24 mouse cellular contexts compared by ENCODE assay signal in the genomic region with DNA sequence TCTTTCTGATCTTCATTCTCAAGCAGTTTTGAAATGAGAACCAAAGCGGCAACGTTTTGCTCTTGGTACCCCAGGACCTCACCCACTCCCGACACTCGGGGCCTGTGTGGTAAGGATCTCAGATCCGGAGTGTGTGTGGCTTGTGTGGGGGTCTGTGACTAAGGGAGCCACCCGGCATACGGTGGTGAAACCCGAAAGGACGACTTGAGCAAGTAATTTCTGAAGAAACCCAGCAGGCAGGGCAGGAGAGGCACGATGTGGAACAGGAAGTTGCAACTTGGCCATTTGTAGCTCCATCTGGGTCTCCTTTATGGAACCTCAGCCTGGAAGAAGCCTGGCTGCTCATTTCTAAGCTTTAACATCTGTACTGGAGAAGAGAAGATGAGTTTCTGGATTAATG.
A peak's percentile ranks its signal among the peaks of the same experiment; 100 is the strongest.
DNase-seq lines count a peak whose midpoint lies in the region; ATAC-seq and TF ChIP-seq lines count a peak whose summit lies in the region.
"Had no signal": no experiment of that assay in that cellular context is flagged by ENCODE, and none has a peak within 500 bp of the region (broad histone marks: within the 10 kb centered on the region; RNA-seq: fewer than 3 reads in every experiment).

No protein-coding gene starts in this region.

- H3K4me2 ChIP-seq in liver, postnatal 0 days (ENCODE audit: low read depth, low read length): no peak overlapping the region
- H3K4me2 ChIP-seq: embryonic facial prominence, embryonic 12.5 days; embryonic facial prominence, embryonic 15.5 days; forebrain, embryonic 15.5 days; heart, embryonic 11.5 days; hindbrain, embryonic 13.5 days had no signal

- no peaks in the 10 kb centered on the region for H3K27me3 ChIP-seq in liver, postnatal 0 days (ENCODE audit: insufficient read depth, low read length)
- H3K27me3 ChIP-seq: embryonic facial prominence, embryonic 12.5 days; embryonic facial prominence, embryonic 15.5 days; Patski had no signal

- H3K4me1 ChIP-seq in liver, postnatal 0 days (ENCODE audit: insufficient read depth): no peaks in the 10 kb centered on the region

- peaks cover 15% of the 10 kb centered on the region for H3K9me3 ChIP-seq in liver, postnatal 0 days (ENCODE audit: low read length)
- H3K9me3 ChIP-seq: embryonic facial prominence, embryonic 12.5 days; forebrain, embryonic 15.5 days; hindbrain, embryonic 10.5 days; hindbrain, embryonic 13.5 days had no signal

- peak; percentile 50 for DNase-seq in CD4-positive helper T cell, adult 2 months (ENCODE audit: low read depth, low spot score)
- DNase-seq in kidney, adult 9 months: no peak
- DNase-seq in liver, postnatal 0 days: no peak
- no peak for DNase-seq in lung, adult 18-20 months
- DNase-seq: adrenal gland, postnatal 14 days; B cell, adult 2 months; cerebellum, adult 11 months; cerebellum, adult 2 months; cerebellum, adult 9-11 months; cerebellum, postnatal 25 days; gastrocnemius, postnatal 25 days; heart, postnatal 36 days had no signal

- TF ChIP-seq EP300 in liver, postnatal 0 days (IDR thresholded peaks at IDR 0.05; ENCODE audit: low read depth): no peak

- no peaks in the 10 kb centered on the region for H3K36me3 ChIP-seq in liver, postnatal 0 days (replicated peaks; ENCODE audit: insufficient read depth, low read length)
- H3K36me3 ChIP-seq: embryonic facial prominence, embryonic 12.5 days; embryonic facial prominence, embryonic 15.5 days; forebrain, embryonic 15.5 days; G1E; hindbrain, embryonic 10.5 days; hindbrain, embryonic 13.5 days had no signal

- no peak overlapping the region for H3K9ac ChIP-seq in liver, postnatal 0 days (replicated peaks)
- H3K9ac ChIP-seq: embryonic facial prominence, embryonic 12.5 days; embryonic facial prominence, embryonic 15.5 days; forebrain, embryonic 15.5 days; hindbrain, embryonic 13.5 days had no signal

- 70% methylated on average over 10 of the region's 10 CpGs for WGBS in liver, postnatal 0 days (ENCODE audit: insufficient replicate concordance)

- no peak overlapping the region for H3K4me3 ChIP-seq in liver, postnatal 0 days (ENCODE audit: low read depth, low read length)
- H3K4me3 ChIP-seq: embryonic facial prominence, embryonic 12.5 days; embryonic facial prominence, embryonic 15.5 days; forebrain, embryonic 15.5 days; hindbrain, embryonic 10.5 days; hindbrain, embryonic 13.5 days had no signal

- H3K27ac ChIP-seq in liver, postnatal 0 days (ENCODE audit: low read depth): no peak overlapping the region
- H3K27ac ChIP-seq: embryonic facial prominence, embryonic 12.5 days; embryonic facial prominence, embryonic 15.5 days; forebrain, embryonic 15.5 days; hindbrain, embryonic 10.5 days; hindbrain, embryonic 13.5 days had no signal

- TF ChIP-seq CTCF in liver, postnatal 0 days (IDR thresholded peaks at IDR 0.05; ENCODE audit: low read depth): no peak

- ATAC-seq in CD4-positive, CD25-positive, alpha-beta regulatory T cell, adult 4 months: peak; percentile 64
- peak; percentile 81 for ATAC-seq in inflammation-experienced regulatory T-cells, adult 6 months
- ATAC-seq in liver, postnatal 0 days: no peak
- ATAC-seq: forebrain, embryonic 15.5 days; hindbrain, embryonic 16.5 days; intestine, postnatal 0 days; Patski had no signal
